Comparison of ENCODE assay signal across 13 mouse cellular contexts in the genomic region with DNA sequence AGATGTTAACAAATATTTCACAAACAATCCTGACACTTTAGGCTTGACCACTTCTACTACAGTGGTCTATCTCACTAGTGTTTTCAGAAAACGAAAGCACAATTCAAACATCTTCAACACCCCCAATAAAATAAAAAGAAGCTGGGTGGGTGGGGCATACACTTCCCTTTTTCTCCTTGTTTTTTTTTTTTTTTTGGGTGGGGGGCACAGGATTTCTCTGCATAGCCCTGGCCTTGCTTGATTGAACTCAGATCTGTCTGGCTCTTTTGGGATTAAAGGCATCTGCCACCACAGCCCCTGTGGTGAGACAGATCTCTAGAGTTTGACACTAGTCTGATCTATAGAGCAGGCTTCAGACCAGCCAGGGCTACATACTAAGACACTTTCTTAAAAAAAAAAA.
"Had no signal": no experiment of that assay in that cellular context is flagged by ENCODE, and none has a peak within 500 bp of the region (broad histone marks: within the 10 kb centered on the region; RNA-seq: fewer than 3 reads in every experiment).

No protein-coding gene starts in this region.

- H3K36me3 ChIP-seq: midbrain, embryonic 15.5 days; neural tube, embryonic 12.5 days had no signal

- H3K9ac ChIP-seq: lung, embryonic 14.5 days; midbrain, embryonic 13.5 days; midbrain, embryonic 15.5 days; neural tube, embryonic 12.5 days had no signal

- H3K27ac ChIP-seq: midbrain, embryonic 13.5 days; midbrain, embryonic 15.5 days; neural tube, embryonic 12.5 days had no signal

- H3K4me3 ChIP-seq: megakaryocyte, embryonic 14.5 days; midbrain, embryonic 13.5 days; midbrain, embryonic 15.5 days; neural tube, embryonic 12.5 days had no signal

- H3K4me2 ChIP-seq: lung, embryonic 14.5 days; midbrain, embryonic 11.5 days; midbrain, embryonic 13.5 days; midbrain, embryonic 15.5 days; neural tube, embryonic 12.5 days had no signal

- DNase-seq: lung, adult 18-20 months; lung, embryonic 14.5 days; lung, postnatal 10 days; lung, postnatal 4 days; right cerebral cortex, postnatal 14 days; thymus, adult 18-20 months; thymus, postnatal 14 days; thymus, postnatal 36 days had no signal

- ATAC-seq: midbrain, embryonic 13.5 days; midbrain, embryonic 15.5 days had no signal

- H3K4me1 ChIP-seq: midbrain, embryonic 13.5 days; midbrain, embryonic 15.5 days; neural tube, embryonic 12.5 days had no signal

- H3K27me3 ChIP-seq: megakaryocyte, embryonic 14.5 days; midbrain, embryonic 13.5 days; midbrain, embryonic 15.5 days; neural tube, embryonic 12.5 days had no signal

- H3K9me3 ChIP-seq: megakaryocyte, embryonic 14.5 days; midbrain, embryonic 13.5 days; midbrain, embryonic 15.5 days; neural tube, embryonic 12.5 days had no signal
